Mouse (Mus musculus) forelimb bud, embryonic 11.5 days (tissue): Measurements from ENCODE around the gene Ddah2.

ENCODE experiments used
- DNase-seq: peaks from one replicate; pipeline ENCODE4 v3.0.0-alpha.2; 2012; ENCODE audit warnings: low read depth, low spot score

Gene Ddah2

DNA sequence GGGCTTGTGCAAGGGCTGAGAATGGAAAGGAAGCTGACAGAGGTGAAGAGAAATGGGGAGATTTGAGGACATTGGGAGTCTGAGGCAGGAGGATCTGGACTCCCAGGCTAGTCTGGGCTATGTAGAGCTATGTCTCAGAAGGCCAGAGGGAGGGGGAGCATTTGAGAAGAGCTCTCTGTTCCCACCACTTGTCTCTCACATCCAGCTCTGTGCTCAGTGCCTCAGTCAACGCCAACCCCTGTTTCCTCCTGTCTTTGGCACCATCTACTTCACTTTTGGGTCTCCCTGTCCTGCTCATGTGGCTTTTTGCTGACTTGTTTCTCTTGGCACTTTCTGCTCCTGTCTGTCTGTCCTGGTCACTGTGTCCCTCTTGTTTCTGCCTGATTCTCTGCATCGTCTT, 18.4 kb downstream of the Ddah2 start:
- no peak for DNase-seq

DNA sequence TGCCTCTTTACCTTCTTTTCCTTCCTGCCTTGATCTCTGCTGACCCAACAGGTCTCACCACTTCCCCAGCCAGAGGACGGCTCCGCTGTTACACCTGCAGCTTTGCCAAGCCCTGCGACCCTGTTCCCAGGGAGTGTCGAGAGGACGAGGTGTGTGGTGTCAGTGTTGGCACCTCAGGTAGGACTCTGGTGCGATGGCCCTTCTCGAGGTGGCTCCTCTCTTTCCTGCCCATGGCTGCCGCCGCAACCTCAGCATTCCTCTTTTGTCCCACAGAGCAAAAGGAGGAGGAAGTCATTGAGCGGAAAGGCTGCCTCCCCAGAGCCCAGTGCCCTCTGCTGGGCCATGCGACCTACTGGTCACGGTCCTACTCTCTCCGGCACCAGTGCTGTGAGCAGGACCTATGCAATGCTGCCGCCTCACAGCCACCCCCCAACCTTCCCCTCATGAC, 19.0 kb downstream of the Ddah2 start, which contains the start of gene Ly6g6d:
Gene Ly6g6d (minus strand): TSS at position 280 of the 448 bp plus-strand sequence.
- DNase-seq = no peak

DNA sequence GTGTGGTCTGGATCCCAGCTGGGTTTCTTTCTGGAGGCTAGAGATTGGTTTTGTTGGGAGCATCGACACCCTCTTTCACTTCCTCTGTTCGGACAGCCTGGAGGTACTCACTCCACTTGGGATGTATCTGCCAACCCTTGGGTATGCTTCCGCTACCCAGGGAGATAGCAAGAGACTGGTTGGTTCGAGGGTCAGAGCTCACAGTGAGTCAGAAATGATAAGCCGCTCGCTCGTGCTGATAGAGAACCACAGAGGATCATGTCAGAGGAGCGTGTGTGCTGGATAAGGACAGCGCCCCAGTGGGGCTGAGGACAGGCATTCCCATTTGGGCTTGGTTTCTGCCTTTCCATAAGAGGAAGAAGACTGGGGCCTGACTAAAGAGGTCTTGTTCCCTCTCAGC, 20.9 kb downstream of the Ddah2 start:
- no peak for DNase-seq

DNA sequence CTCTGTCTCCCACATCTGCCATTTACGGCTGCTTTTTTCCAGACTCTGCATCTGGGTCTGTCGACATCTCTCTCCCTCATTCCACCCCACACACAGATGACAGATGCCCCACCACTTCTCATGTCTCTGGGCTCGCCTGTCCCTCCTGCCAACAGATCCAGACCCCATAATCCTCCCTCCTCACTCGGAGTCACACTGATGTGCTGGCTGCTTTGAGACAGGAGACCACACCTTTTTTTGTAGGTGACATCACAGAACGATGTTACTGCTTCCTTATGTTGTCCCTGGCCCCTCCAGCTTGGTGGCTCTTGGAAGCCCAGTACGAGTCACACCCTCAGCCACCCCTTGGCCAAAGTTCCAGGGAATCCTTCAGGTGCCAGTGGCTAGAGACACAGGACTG, 21.4 kb downstream of the Ddah2 start:
- DNase-seq = no peak

DNA sequence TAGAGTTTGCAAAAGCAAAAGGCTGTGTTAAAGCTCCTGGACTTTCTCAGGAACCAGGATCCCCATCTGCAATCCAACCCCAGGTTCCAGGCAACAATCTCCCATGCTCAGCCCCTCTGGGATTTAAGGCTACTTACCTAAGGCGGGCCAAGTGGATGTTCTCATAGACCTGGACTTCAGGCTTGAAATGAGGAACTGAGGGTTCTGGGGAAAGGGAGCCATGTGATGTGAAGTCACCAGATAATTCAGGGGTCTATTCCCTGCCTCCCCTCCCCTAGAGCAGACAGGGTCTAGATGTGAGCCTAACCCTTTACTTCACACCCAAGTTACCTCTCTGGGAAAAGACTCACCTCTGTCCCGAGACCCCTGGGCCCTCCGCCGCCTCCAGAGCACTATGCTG, 21.9 kb downstream of the Ddah2 start:
- DNase-seq = no peak

DNA sequence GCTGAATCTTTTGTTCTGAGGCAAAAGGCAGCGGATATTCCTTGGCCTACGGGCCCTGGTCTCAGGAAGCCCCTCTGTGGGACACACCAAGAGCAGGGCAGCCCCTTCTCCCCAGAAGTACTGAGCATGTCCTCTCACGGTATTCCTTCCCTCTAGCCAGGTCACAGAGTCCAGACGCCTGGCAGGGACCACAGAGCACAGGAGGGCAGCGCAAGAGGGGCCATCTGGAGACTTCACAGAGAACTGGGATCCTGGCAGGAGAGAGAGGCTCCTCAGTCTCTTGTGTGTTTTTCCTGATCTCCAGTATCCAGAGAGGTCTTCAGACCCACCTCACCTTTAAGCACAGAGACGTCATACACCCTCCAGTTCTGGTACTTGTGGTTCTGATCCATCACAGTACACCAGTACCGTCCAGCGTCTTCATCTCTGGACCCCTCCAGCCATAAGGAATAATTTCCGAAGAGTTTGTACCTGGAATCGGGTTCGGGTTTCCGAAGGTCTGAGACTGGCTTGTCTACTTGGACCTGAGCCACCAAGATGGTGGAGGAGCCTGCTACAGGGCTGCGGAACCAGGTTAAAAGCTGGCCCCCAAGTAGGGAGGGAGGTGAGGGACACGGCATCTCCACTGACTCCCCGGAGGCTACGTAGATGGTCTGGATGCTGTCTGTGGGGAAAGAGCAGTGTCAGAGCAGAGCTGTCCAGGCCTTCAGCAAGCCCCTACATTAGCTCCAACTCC, 24.2 kb downstream of the Ddah2 start:
- DNase-seq = no peak

DNA sequence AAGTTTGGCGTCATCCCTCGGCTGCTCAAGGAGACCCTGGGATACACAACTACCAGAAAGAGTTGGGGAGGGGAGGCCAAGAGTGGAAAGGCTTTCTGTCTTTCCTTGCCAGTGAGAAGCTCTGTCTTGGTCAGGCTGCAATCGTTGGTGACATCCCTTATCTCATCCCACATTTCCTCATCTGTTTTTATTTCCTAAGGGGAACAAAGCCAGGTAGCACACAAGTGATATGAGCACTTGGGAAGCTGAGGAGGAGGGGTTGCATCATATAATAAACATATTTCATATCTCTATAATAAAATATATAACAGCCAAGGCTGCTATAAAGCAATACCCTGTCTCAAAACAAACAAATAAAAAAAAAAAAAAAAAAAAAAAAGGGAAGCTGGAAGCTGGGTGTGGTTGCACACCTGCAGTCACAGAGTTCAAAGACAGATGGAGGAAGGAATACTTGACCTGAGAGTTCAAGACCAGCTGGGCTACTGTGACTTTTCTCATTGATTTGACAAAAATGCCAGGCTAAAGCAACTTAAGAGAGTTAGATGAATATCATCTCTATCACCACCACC, 25.2 kb downstream of the Ddah2 start:
- no peak for DNase-seq

DNA sequence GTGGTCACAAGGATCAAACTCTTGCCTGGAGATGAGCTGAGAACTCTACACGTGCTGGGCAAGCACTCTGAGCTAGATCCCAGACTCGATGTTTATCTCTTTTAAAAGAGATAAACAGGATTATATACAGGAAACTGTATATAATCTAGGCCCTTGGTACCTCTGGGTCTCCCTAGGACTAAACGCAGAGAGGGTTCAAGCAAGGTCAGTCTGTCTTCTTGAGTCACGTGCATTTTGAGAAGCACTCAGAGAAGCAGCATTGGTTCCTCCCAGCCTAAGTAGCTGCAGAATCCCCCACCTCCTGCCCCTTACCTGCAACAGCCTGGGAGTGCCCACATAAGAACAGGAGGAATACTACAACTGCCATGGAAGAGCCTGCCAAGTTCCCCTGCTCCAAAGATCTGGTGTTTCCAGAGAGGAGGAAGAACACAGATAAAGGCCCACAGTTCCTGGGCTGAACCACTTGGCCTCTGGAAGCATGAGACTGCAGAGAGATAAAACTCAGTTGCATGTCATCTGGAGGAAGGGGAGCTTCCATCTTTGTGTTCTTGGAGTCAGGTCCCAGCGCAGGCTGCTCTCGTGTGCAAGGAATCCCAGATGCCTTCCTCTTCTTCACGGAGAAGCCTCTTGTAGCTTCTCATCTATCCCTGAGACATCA, 26.5 kb downstream of the Ddah2 start, which contains the start of gene Ly6g6f:
Gene Ly6g6f (minus strand): TSS at position 403 of the 658 bp plus-strand sequence.
- no peak for DNase-seq

DNA sequence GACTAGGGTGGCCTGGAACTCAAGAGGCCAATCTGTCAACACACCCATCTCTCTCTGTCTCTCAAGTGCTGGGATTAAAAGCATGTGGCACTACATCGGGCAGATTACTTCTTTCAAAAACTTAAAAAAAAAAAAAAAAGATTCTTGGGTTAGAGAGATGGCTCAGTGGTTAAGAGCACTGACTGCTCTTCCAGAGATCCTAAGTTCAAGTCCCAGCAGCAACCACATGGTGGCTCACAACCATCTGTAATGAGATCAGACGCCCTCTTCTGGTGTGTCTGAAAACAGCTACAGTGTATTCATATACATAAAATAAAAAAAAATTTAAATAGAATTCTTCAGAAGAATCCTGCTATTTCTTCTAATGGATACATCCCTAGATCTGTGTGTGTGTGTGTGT, 29.3 kb downstream of the Ddah2 start:
- DNase-seq = no peak

DNA sequence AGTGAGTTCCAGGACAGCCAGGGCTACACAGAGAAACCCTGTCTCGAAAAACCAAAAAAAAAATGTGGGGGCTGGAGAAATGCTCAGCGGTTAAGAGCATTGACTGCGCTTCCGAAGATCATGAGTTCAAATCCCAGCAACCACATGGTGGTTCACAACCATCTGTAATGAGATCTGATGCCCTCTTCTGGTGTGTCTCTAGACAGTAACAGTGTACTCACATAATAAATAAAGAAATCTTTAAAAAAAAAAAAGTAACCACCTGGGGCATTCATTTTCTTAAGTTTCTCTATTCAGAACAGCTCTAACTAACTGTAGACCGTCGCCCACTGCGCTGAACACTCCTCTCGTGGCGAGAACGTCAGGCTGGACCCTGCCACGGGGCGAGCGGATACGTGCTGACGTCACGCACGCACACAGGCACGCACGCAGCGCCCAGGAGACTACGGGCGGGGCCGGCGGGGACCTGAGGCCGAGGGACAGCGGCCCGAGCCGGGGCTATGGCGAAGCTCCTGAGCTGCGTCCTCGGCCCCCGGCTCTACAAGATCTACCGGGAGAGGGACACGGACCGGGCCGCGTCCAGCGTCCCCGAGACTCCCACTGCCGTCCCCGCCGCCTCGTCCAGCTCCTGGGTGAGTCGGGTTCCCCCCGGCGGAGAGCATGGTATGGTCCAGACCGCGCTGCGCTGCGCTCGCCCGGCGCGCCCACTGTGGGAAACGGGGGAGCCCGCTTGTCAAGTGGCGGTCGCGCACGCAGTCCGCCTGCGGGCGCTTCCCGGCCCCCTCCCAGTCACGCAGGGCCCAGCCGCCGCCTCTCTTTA, 30.2 kb downstream of the Ddah2 start, which contains the start of gene Abhd16a:
Gene Abhd16a (plus strand): TSS at position 439 of the 820 bp plus-strand sequence.
- DNase-seq = peak; percentile 91

DNA sequence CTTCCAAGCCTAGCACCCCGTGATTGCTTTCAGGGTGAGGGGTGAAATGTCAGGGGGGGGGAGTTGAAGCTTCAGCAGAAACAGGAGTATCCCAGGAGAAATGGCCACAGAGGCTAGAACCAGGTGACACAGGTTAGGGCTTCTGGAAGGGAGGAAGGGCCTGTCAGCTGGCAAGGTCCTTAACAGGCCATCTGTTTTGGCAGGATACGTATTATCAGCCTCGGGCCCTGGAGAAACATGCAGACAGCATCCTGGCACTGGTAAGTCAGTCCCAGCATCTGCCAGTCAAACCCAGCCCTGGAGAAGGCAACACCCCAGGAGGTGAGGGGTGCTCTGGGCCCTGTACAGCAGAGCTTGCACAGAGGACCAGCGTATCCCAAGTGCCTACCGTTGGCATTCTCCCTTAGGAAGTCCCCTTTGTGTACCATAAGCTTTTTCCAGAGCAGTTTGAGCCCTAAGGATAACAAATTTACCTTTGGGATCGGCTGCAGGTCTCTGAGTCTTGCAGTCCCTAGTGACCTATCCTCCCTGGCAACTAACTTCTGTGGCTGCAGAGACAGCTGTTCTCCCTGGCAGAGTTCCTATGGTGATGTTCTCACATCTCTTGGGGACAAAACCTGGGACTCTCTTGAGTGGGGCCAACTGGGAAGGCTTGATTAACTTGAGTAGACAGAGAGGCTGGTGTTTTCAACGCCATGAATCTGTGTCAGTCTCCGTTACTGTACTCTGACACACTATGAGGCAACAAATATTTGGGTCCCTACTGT, 31.5 kb downstream of the Ddah2 start:
- DNase-seq = no peak

DNA sequence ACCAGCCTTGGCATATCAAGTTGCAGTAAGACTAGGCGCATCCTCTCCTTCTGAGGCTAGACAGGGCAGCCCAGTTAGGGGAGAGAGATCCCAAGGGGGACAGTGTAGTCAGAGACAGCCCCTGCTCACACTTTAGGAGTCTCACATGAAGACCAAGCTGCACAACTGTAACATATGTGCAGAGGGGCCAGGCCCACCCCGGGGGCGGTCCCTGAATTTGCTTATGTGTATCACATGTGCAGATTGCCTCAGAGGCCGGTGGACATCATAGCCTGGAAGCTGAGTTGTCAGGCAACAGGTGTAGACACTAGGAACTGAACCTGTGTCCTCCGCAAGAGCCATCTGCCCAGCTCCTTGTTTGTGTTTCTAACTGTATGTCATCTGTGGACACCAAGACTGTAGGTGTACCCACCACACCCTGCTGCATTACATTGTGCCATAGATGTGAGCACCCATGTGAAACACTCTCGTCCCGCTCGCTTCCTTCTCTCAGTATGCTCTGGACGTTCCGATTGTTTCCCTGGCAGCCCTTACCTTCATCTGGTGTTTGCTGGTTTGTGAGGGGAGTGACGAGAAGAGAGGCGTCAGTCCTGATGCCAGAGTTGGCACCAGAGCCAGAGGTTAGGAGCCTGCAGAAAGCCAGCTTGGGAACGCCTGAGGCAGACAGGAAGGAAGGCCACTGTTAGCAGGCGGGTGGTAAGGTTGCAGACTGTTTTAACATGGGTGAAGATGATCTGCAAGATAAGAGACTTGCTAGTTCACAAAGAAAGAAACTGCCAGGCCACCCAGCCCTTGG, 33.8 kb downstream of the Ddah2 start:
- no peak for DNase-seq

DNA sequence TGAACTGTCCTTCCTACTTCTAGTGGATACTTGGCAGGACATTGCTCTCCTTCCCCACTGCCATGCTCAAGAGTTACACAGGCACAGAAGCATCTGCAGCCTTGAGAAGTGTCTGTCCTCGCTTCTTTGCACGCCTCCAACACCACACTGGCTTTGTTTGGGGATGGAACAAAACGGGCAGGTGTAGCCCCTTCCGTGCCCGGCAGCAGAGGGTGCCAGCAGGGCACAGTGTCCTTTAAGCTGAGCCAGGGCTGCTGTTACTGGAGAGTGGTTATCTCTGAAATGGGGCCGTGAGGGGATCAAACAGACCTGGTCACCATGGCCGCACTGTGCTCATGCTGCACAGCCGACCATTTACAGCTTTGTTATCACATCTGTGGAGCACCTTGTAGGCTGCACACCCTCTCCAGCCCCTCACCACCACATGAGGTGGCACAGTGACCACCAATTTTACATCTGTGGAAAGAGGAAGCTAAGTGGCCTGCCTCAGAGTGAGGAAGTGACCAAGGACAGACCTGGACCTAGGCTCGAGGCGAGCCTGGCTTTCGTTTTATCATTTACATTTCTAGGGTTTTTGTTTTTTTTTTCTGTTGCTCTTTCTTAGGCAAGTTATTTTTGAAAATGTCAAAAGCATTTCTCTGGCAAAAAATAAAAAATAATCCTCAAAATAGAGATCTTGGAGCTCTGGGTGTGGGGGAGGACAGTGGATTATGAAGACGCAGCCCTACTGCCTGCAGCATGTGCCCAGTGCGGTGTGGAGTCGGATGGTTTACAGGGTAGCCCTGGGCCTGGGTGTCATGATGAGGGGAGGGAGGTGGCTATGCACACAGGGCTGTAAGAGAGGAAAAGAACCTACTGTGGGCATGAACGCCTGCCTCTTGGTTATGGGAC, 35.9 kb downstream of the Ddah2 start:
- DNase-seq = no peak

DNA sequence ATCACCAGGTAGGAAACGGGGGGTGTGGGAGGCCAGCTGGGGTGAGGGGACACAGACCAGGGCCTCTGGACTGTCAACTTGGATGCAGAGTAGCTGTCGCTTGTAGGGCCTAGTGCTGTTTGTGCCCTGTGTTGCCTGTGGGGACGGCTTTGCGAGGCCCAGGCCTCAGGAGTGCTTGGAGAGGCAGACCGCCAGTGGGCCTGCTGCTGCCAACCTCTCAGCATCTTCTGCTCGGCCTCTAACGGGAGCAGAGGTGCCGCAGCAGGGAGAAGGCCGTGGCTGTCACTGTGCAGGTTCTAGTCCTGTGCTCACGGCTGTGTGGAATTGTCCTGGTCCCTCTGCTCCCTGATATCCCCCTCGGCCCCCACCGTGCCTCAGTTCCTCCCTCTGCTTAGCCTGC, 37.8 kb downstream of the Ddah2 start:
- DNase-seq = no peak

DNA sequence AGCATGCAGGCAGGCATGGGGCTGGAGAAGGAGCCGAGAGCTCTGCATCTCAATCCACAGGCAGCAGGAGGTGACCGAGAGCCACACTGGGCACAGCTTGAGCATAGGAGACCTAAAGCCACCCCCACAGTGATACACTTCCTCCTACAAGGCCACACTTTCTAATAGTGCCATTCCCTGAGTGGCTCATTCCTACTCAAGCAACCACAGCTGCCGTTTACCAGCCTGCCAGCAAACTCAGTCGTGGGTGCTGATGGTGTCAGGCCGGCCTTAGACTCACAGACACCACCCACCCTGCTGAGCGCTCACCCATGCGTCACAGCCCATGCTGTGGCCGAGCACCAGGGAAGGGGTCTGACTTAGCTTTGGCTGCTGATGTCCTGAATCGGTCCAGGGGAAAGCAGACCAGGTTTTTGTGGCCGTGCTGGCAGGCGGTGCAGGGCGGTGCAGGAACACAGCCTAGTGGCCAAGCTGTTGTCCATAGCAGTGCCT, 38.4 kb downstream of the Ddah2 start:
- no peak for DNase-seq

DNA sequence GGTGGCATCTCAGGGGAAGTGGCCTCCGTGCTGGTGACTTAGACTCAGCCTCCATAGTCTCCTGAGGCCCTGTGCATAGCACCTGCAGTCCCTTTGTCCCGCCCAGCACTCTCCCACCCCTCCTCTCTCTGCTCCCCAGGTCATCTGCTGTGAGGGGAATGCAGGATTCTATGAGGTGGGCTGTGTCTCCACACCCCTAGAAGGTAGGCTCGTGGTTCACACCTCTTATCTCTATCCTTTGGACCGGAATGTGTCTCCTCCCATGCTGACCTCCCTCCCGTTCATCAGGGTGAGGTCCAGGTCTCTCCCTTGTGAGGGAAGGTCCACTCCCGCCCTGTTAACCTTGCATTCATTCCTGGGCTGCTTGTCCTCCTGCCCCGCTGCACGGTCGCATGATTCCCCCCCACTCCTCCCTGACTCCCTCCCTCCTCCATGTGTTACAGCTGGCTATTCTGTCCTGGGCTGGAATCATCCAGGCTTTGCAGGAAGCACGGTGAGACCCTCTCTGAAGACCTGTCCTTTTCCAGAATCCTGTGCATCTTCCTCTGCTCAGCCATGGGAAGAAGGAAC, 41.4 kb downstream of the Ddah2 start:
- DNase-seq = no peak

DNA sequence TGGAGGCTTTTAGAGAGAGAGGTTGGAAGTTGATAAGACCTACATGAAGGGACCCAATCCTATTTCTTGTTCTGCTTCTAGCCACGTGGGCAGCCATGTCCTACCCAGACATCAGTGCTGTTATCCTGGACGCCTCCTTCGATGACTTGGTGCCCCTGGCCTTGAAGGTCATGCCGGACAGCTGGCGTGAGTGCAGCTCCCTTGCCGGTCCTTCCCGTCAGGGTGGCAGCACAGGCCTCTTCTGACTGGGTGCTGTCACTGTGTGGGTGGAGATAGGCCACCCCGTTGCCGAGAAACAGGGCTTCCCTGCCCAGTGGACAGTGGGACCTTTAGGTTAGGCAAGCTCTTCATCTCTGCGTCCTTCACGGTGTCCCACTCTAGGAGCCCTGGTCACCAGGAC, 42.3 kb downstream of the Ddah2 start:
- no peak for DNase-seq

DNA sequence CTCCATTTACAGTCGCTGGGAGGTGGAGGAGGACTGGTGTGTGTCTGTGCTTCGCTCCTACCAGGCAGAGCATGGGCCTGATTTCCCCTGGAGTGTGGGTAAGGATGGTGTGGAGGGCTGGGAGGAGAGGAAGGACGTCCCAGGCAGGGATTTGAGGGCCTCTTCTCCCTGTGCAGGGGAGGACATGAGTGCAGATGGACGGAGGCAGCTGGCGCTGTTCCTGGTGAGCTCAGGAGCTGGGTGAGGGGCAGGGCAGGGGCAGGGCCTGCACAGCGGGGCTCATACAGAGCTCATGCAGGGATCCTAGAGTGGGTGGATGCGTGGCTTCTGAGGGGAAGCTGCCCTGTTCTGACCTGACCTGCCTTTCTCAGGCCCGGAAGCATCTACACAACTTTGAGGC, 43.5 kb downstream of the Ddah2 start:
- no peak for DNase-seq

DNA sequence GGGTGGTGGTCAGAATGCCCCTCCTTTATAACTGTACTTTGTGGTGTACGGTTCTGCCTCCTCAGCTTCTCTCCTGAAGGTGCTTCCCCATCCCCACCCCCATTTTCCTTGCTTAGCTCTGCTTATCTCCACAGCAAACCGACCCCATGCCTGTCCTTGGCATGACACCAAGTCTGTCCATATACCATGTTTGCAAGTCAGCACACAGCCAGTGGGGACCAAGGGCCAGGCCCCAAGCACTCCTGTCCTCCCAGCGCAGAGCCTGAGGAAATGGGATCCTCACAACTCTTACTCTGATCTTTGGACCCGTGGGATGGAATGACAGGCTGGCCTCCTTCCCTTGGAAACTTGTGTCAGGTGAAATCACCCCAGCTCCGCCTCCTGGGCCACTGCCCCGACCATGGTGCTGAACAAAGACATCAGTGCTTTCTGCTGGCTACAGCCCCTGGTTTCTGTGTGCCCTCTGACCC, 44.4 kb downstream of the Ddah2 start:
- DNase-seq = no peak
